Mouse (Mus musculus) cortical plate, adult 2 months (tissue): ENCODE results near the gene BC024978.

Experiments used
- CTCF ChIP-seq: fragments of 200-500 bp; IDR thresholded peaks from 2 replicates; pipeline ENCODE4 v1.5.1; 2011; ENCODE audit warnings: mild to moderate bottlenecking, control low read depth, low read length; ENCODE audit not compliant: insufficient read depth; ENCODE audit errors: extremely low read depth
- POLR2A ChIP-seq: fragments of 200-500 bp; IDR thresholded peaks from 2 replicates; pipeline ENCODE4 v1.6.1; 2011; ENCODE audit warnings: mild to moderate bottlenecking, low read length, control low read depth; ENCODE audit not compliant: insufficient read depth; ENCODE audit errors: extremely low read depth

DNA sequence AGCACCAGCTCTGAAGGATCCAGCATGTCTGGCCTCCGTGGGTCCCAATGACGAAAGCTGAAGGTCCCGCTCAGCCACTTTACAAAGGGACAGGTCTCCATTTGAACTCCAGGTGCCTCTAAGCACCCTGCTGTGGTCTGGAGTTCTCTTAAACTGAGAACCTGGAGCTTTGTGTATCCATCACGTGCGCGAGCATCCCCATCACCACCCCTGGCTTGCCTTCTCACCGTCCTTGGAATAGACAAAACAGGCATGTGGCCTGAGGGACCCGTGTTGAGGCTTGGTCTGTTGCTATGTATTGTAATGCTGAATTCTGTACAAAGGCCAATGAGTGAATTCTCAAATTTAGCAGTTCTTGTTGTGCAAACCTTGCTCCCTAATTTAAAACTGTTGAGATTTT, 3.2 kb downstream of the BC024978 start:
- no peak for TF ChIP-seq CTCF
- TF ChIP-seq POLR2A: no peak
